ENCODE assay signal across 21 mouse cellular contexts in genomic region chr7:30593579-30594509, GRCm38 (mm10). TPM values are rescaled to one million over a fixed set of nuclear protein-coding genes. Genes with fewer than 3 reads are reported as not detected.
DNase-seq lines count a peak whose midpoint lies in the region; ATAC-seq and TF ChIP-seq lines count a peak whose summit lies in the region.
"Had no signal": no experiment of that assay in that cellular context is flagged by ENCODE, and none has a peak within 500 bp of the region (broad histone marks: within the 10 kb centered on the region; RNA-seq: fewer than 3 reads in every experiment).

No protein-coding gene starts in this region.

- DNase-seq in lung, postnatal 0 days (ENCODE audit: low spot score) = no peak
- DNase-seq in lung, postnatal 25 days (ENCODE audit: low spot score) = no peak
- DNase-seq in testis, postnatal 14 days (ENCODE audit: low spot score) = no peak
- peak; percentile 60 for DNase-seq in MN1 (ENCODE audit: low spot score)
- no peak for DNase-seq in retina, postnatal 1 day
- DNase-seq in yolk sac, embryonic 10.5 days (ENCODE audit: low spot score) = no peak
- DNase-seq: cerebellum, adult 9-10 months; gastrocnemius, postnatal 14 days; heart, adult 18-20 months; kidney, adult 8-10 months; kidney, postnatal 14 days; lung, adult 2 months; lung, postnatal 4 days; right cerebral cortex, postnatal 4 days; thymus, adult 18-20 months had no signal

- no peaks in the 10 kb centered on the region for H3K9me3 ChIP-seq in lung, postnatal 0 days (ENCODE audit: low read length)
- H3K9me3 ChIP-seq: heart, embryonic 13.5 days; limb, embryonic 10.5 days had no signal

- TF ChIP-seq POLR2A in testis, adult 2 months (IDR thresholded peaks at IDR 0.05; ENCODE audit: control insufficient read depth, low read depth, low read length) = no peak

- no peaks in the 10 kb centered on the region for H3K27me3 ChIP-seq in lung, postnatal 0 days (replicated peaks; ENCODE audit: insufficient read depth, low read length)
- no peaks in the 10 kb centered on the region for H3K27me3 ChIP-seq in testis, adult 2 months (ENCODE audit: control insufficient read depth, insufficient read depth, low read length)

- H3K36me3 ChIP-seq in lung, postnatal 0 days (ENCODE audit: insufficient read depth, low read length) = no peaks in the 10 kb centered on the region
- H3K36me3 ChIP-seq in testis, adult 2 months (ENCODE audit: control insufficient read depth, insufficient read depth, low read length) = peaks cover 2% of the 10 kb centered on the region
- H3K36me3 ChIP-seq: heart, embryonic 13.5 days; limb, embryonic 10.5 days had no signal

- H3K4me1 ChIP-seq in lung, postnatal 0 days (ENCODE audit: insufficient read depth, low read depth, low read length) = peaks cover 2% of the 10 kb centered on the region; the same call in 1 of the 2 replicates
- peaks cover 25% of the 10 kb centered on the region for H3K4me1 ChIP-seq in testis, adult 2 months (ENCODE audit: control insufficient read depth, insufficient read depth, low read length)

- TF ChIP-seq EP300 in lung, postnatal 0 days (IDR thresholded peaks at IDR 0.05) = no peak

- 77% methylated on average over 10 of the region's 10 CpGs for WGBS in lung, postnatal 0 days

- ATAC-seq in lung, postnatal 0 days = no peak
- ATAC-seq: forebrain, embryonic 14.5 days had no signal

- no peak overlapping the region for H3K4me3 ChIP-seq in lung, postnatal 0 days (ENCODE audit: low read depth, low read length)
- H3K4me3 ChIP-seq in testis, adult 2 months (ENCODE audit: control insufficient read depth, low read depth, low read length) = peak overlapping the region; percentile 77
- H3K4me3 ChIP-seq: heart, embryonic 13.5 days; layer of hippocampus, adult 2 months; limb, embryonic 10.5 days; myocyte had no signal

- no peak overlapping the region for H3K4me2 ChIP-seq in lung, postnatal 0 days (replicated peaks; ENCODE audit: low read depth, low read length)
- H3K4me2 ChIP-seq: heart, embryonic 13.5 days had no signal

- no peak overlapping the region for H3K9ac ChIP-seq in lung, postnatal 0 days (replicated peaks; ENCODE audit: low read depth)
- H3K9ac ChIP-seq: heart, embryonic 13.5 days had no signal

- TF ChIP-seq CTCF in lung, postnatal 0 days (IDR thresholded peaks at IDR 0.05) = no peak
- no peak for TF ChIP-seq CTCF in testis, adult 2 months (IDR thresholded peaks at IDR 0.05; ENCODE audit: control insufficient read depth, insufficient read depth, insufficient replicate concordance, low read depth, low read length)

- peak overlapping the region; percentile 47; the same call in 1 of the 2 replicates for H3K27ac ChIP-seq in lung, postnatal 0 days (ENCODE audit: low read length)
- no peak overlapping the region for H3K27ac ChIP-seq in testis, adult 2 months (ENCODE audit: control insufficient read depth, insufficient read depth, low read depth, low read length)
- H3K27ac ChIP-seq: heart, embryonic 13.5 days; layer of hippocampus, adult 2 months; limb, embryonic 10.5 days had no signal

RNA-seq across cellular contexts. Expression of gene Zbtb32, which starts 4.9 kb away (rescaled TPM):
- 3.0 and 3.9 TPM in 2 replicates for polyA plus RNA-seq in lung, postnatal 0 days (2015; fragmentation: Nextera tagmentation; extraction: Ambion mirVana)
- 180 and 203 TPM in 2 replicates for polyA plus RNA-seq in testis, adult 2 months (2012; rRNA removed)

RNA-seq across cellular contexts. Expression of gene Kmt2b, which starts 5.3 kb away (rescaled TPM):
- 6.8 and 6.9 TPM in 2 replicates for polyA plus RNA-seq in lung, postnatal 0 days (2015; fragmentation: Nextera tagmentation; extraction: Ambion mirVana)
- polyA plus RNA-seq in testis, adult 2 months (2012; rRNA removed) = 56.1 and 61.0 TPM in 2 replicates

RNA-seq across cellular contexts. Expression of gene Upk1a, which starts 18.8 kb away (rescaled TPM):
- 11.2 and 11.8 TPM in 2 replicates for polyA plus RNA-seq in lung, postnatal 0 days (2015; fragmentation: Nextera tagmentation; extraction: Ambion mirVana)
- 6.5 TPM in 2 replicates for polyA plus RNA-seq in testis, adult 2 months (2012; rRNA removed)

RNA-seq across cellular contexts. Expression of gene Igflr1, which starts 28.6 kb away (rescaled TPM):
- 1.2 and 3.2 TPM in 2 replicates for polyA plus RNA-seq in lung, postnatal 0 days (2015; fragmentation: Nextera tagmentation; extraction: Ambion mirVana)
- polyA plus RNA-seq in testis, adult 2 months (2012; rRNA removed) = 0.80 and 1.0 TPM in 2 replicates

RNA-seq across cellular contexts. Expression of gene Psenen, which starts 30.4 kb away (rescaled TPM):
- 173 and 184 TPM in 2 replicates for polyA plus RNA-seq in lung, postnatal 0 days (2015; fragmentation: Nextera tagmentation; extraction: Ambion mirVana)
- 147 and 167 TPM in 2 replicates for polyA plus RNA-seq in testis, adult 2 months (2012; rRNA removed)

Comparison
In these comparisons a context has a peak if more than half of its experiments do, and no peak if none do; other contexts are left out.
1. RNA of gene Zbtb32, which starts 4.9 kb away (polyA plus RNA-seq): 180 to 203 TPM in testis, adult 2 months; 3.0 to 3.9 TPM in lung, postnatal 0 days; every median in the first group is over 10 times any median in the second.